Mouse (Mus musculus) liver, embryonic 15.5 days (tissue): ENCODE data around the gene Cbarp. TPM values are rescaled to one million over a fixed set of nuclear protein-coding genes. Genes with fewer than 3 reads are reported as not detected.

Source experiments
- ATAC-seq: fragments of 200-750 bp; cut with Nextera tagmentation; 2 replicates; pipeline ENCODE4 v1.8.0; 2017; ENCODE audit warnings: moderate number of reproducible peaks, mild to moderate bottlenecking, moderate library complexity; ENCODE audit not compliant: insufficient read depth
- H3K27ac ChIP-seq: fragments of 300-500 bp; sonication (generic); replicated peaks from 2 replicates; pipeline ENCODE4 v1.5.1; 2015; ENCODE audit warnings: mild to moderate bottlenecking, inconsistent platforms
- H3K27me3 ChIP-seq: fragments of 300-500 bp; sonication (generic); 2 replicates; pipeline ENCODE4 v1.6.1; 2015; ENCODE audit warnings: mild to moderate bottlenecking, inconsistent platforms
- H3K36me3 ChIP-seq: fragments of 300-500 bp; sonication (generic); replicated peaks from 2 replicates; pipeline ENCODE4 v1.6.1; 2015; ENCODE audit warnings: moderate library complexity, mild to moderate bottlenecking, inconsistent platforms
- H3K4me1 ChIP-seq: fragments of 300-500 bp; sonication (generic); replicated peaks from 2 replicates; pipeline ENCODE4 v1.6.1; 2015; ENCODE audit warnings: inconsistent platforms
- H3K4me2 ChIP-seq: fragments of 300-500 bp; sonication (generic); 2 replicates; pipeline ENCODE4 v1.6.1; 2015; ENCODE audit warnings: moderate library complexity, mild to moderate bottlenecking, inconsistent platforms
- H3K4me3 ChIP-seq: fragments of 300-500 bp; sonication (generic); replicated peaks from 2 replicates; pipeline ENCODE4 v1.5.1; 2015; ENCODE audit warnings: mild to moderate bottlenecking, inconsistent platforms
- H3K9ac ChIP-seq: fragments of 300-500 bp; sonication (generic); 2 replicates; pipeline ENCODE4 v1.6.1; 2015; ENCODE audit warnings: moderate library complexity, mild to moderate bottlenecking, inconsistent platforms
- H3K9me3 ChIP-seq: fragments of 300-500 bp; sonication (generic); replicated peaks from 2 replicates; pipeline ENCODE4 v1.6.1; 2016; ENCODE audit warnings: inconsistent platforms
- WGBS: fragments of 180-500 bp; shearing (Covaris S2); methylation state at CpG from one replicate; pipeline ENCODE4 v1.1.7; 2015; ENCODE audit warnings: mixed read lengths; ENCODE audit not compliant: insufficient replicate concordance; 5-methylcytosine and 5-hydroxymethylcytosine counted together
- polyA plus RNA-seq: library from polyadenylated mRNA; unstranded; fragments of >200 nt; fragmentation: Nextera tagmentation; extraction: Ambion mirVana; gene quantifications from 2 replicates; pipeline ENCODE4 v1.2.1, GENCODE M21; 2015

Cbarp gene
- polyA plus RNA-seq, 1 experiment from 2014 or later: 0.51 TPM

DNA sequence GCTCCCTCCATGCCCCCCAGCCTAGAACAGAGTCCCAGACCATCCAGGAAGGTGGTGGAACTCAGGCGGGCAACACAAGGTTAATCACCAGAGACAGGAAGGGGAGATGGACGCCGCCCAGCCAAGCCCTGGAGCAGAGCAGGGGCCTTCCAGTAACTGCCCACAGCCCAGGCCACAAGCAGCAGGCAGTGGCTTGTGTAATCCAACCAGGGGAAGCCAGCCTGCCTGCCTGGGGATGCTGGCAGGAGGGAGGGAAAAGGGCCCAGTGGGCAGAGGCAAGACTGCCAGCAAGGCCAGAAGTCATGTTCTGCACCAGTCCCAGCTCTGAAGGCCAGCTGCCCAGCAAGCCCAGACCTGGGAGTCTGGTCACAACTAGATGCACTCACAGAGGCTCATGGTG lies 53.8 kb downstream of the Cbarp start:
- H3K27me3 ChIP-seq: no peaks in the 10 kb centered on the region
- peak overlapping the region; percentile 62 for H3K27ac ChIP-seq
- H3K4me1 ChIP-seq: peaks cover 57% of the 10 kb centered on the region
- 30% methylated on average over 3 of the region's 3 CpGs for WGBS
- H3K9ac ChIP-seq: no peak overlapping the region
- no peak for ATAC-seq
- no peaks in the 10 kb centered on the region for H3K9me3 ChIP-seq
- H3K4me2 ChIP-seq: peak overlapping the region; percentile 30
- H3K4me3 ChIP-seq: no peak overlapping the region
- H3K36me3 ChIP-seq: peaks cover 54% of the 10 kb centered on the region

GRCm38 (mm10) chr10:80084817-80085487 lies 55.7 kb downstream of the Cbarp start:
- H3K9me3 ChIP-seq: no peaks in the 10 kb centered on the region
- peaks cover 64% of the 10 kb centered on the region for H3K36me3 ChIP-seq
- no peaks in the 10 kb centered on the region for H3K27me3 ChIP-seq
- no peak overlapping the region for H3K4me3 ChIP-seq
- H3K27ac ChIP-seq: peak overlapping the region; percentile 33
- WGBS: 79% methylated on average over 9 of the region's 9 CpGs
- no peak overlapping the region for H3K4me2 ChIP-seq
- H3K9ac ChIP-seq: no peak overlapping the region
- H3K4me1 ChIP-seq: peaks cover 72% of the 10 kb centered on the region
- ATAC-seq: no peak

DNA sequence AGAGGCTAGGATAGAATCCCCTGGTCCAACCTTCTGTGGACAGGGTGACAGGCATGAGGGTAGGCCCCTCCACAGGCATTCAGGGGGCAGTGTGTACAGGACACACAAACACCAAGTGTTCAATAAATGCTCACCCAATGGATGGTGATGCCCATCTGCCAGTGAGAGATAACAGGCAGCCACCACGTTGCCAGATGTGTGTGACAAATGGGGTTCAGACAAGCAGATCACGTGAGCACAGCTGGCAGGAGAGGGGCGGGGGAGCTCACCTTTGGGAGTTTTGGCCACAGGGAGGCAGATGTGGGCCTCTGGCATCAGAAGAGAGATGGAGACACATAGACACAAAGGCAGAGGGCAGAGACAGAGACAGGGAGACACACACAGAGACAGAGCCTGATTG lies 59.6 kb downstream of the Cbarp start:
- peak overlapping the region; percentile 89 for H3K4me2 ChIP-seq
- H3K27ac ChIP-seq: peak overlapping the region; percentile 98
- ATAC-seq: peak; percentile 95
- peak overlapping the region; percentile 66 for H3K9ac ChIP-seq
- WGBS: 33% methylated on average over 3 of the region's 3 CpGs
- H3K36me3 ChIP-seq: peaks cover 88% of the 10 kb centered on the region
- H3K4me3 ChIP-seq: peak overlapping the region; percentile 49
- H3K27me3 ChIP-seq: no peaks in the 10 kb centered on the region
- H3K9me3 ChIP-seq: no peaks in the 10 kb centered on the region
- peaks cover 66% of the 10 kb centered on the region for H3K4me1 ChIP-seq

Other genes starting within 250 kb of the Cbarp start
- not detected in 2 replicates for gene Cfd, start 250.0 kb downstream of the Cbarp start, polyA plus RNA-seq
- 16.4 and 18.0 TPM in 2 replicates for gene Med16, start 231.9 kb downstream of the Cbarp start, polyA plus RNA-seq
- gene Gm26602, start 230.0 kb downstream of the Cbarp start, polyA plus RNA-seq: not detected in 2 replicates
- 0.32 and 0.37 TPM in 2 replicates for gene Kiss1r, start 223.9 kb downstream of the Cbarp start, polyA plus RNA-seq
- 52.4 and 55.6 TPM in 2 replicates for gene R3hdm4, start 219.6 kb downstream of the Cbarp start, polyA plus RNA-seq
- 6.1 and 7.4 TPM in 2 replicates for gene Arid3a, start 213.8 kb downstream of the Cbarp start, polyA plus RNA-seq
- 46.3 and 48.4 TPM in 2 replicates for gene Wdr18, start 180.7 kb downstream of the Cbarp start, polyA plus RNA-seq
- gene Grin3b, start 170.1 kb downstream of the Cbarp start, polyA plus RNA-seq: 0.10 TPM in 1 of 2 replicates, not detected in the other
- gene Tmem259, start 156.5 kb downstream of the Cbarp start, polyA plus RNA-seq: 8.4 and 11.0 TPM in 2 replicates
- gene Cnn2, start 152.3 kb downstream of the Cbarp start, polyA plus RNA-seq: 44.5 and 45.5 TPM in 2 replicates
- 7.5 and 9.0 TPM in 2 replicates for gene Abca7, start 144.3 kb downstream of the Cbarp start, polyA plus RNA-seq
- 15.7 and 18.2 TPM in 2 replicates for gene Arhgap45, start 124.2 kb downstream of the Cbarp start, polyA plus RNA-seq
- 81.3 and 84.4 TPM in 2 replicates for gene Polr2e, start 101.0 kb downstream of the Cbarp start, polyA plus RNA-seq
- gene Gpx4, start 93.7 kb downstream of the Cbarp start, polyA plus RNA-seq: 603 and 658 TPM in 2 replicates
- gene Sbno2, start 35.3 kb downstream of the Cbarp start, polyA plus RNA-seq: 10.4 and 12.3 TPM in 2 replicates
- 16.4 and 21.8 TPM in 2 replicates for gene Stk11, start 25.0 kb downstream of the Cbarp start, polyA plus RNA-seq
- 291 and 300 TPM in 2 replicates for gene Atp5d, start 2.2 kb downstream of the Cbarp start, polyA plus RNA-seq
- gene Midn, start 7.4 kb upstream of the Cbarp start, polyA plus RNA-seq: 2.9 and 3.1 TPM in 2 replicates
- gene Cirbp, start 25.1 kb upstream of the Cbarp start, polyA plus RNA-seq: 13.1 and 17.0 TPM in 2 replicates
- gene 1600002K03Rik, start 32.1 kb upstream of the Cbarp start, polyA plus RNA-seq: 8.9 and 10.1 TPM in 2 replicates
- gene Efna2, start 38.6 kb upstream of the Cbarp start, polyA plus RNA-seq: 0.56 and 0.61 TPM in 2 replicates
- 16.6 and 17.0 TPM in 2 replicates for gene Mum1, start 85.6 kb upstream of the Cbarp start, polyA plus RNA-seq
- 228 and 236 TPM in 2 replicates for gene Ndufs7, start 108.3 kb upstream of the Cbarp start, polyA plus RNA-seq
- 112 and 138 TPM in 2 replicates for gene Gamt, start 120.2 kb upstream of the Cbarp start, polyA plus RNA-seq
- 26.0 and 27.2 TPM in 2 replicates for gene Dazap1, start 120.7 kb upstream of the Cbarp start, polyA plus RNA-seq
- gene Rps15, start 151.6 kb upstream of the Cbarp start, polyA plus RNA-seq: 501 and 527 TPM in 2 replicates
- gene Apc2, start 155.1 kb upstream of the Cbarp start, polyA plus RNA-seq: 0.09 and 0.12 TPM in 2 replicates
- 32.4 and 35.0 TPM in 2 replicates for gene 2310011J03Rik, start 179.7 kb upstream of the Cbarp start, polyA plus RNA-seq
- gene Pcsk4, start 188.7 kb upstream of the Cbarp start, polyA plus RNA-seq: 3.9 and 4.1 TPM in 2 replicates
- gene Reep6, start 189.1 kb upstream of the Cbarp start, polyA plus RNA-seq: 75.6 and 92.4 TPM in 2 replicates
- 2.2 and 2.3 TPM in 2 replicates for gene Adamtsl5, start 207.6 kb upstream of the Cbarp start, polyA plus RNA-seq
- gene Plk5, start 215.6 kb upstream of the Cbarp start, polyA plus RNA-seq: 0.03 and 0.06 TPM in 2 replicates
- gene Mex3d, start 246.8 kb upstream of the Cbarp start, polyA plus RNA-seq: 0.78 and 0.92 TPM in 2 replicates